Mouse (Mus musculus): Measurements from ENCODE around the gene Des.

- TF ChIP-seq MAX (IDR thresholded peaks at IDR 0.05; ENCODE audit: low read depth) (no peak), POLR2A (IDR thresholded peaks at IDR 0.05; ENCODE audit: insufficient read length, low read depth) (no peak), USF1 (IDR thresholded peaks at IDR 0.05; ENCODE audit: low read depth) (no peak)
Observed at GRCm38 (mm10) chr1:75311694-75312093, 48.4 kb upstream of the Des start.
